Mouse (Mus musculus) liver, embryonic 15.5 days (tissue): ENCODE results near the gene Vegfc. TPM values are rescaled to one million over a fixed set of nuclear protein-coding genes. Genes with fewer than 3 reads are reported as not detected.

Source experiments
- ATAC-seq: fragments of 200-750 bp; cut with Nextera tagmentation; 2 replicates; pipeline ENCODE4 v1.8.0; 2017; ENCODE audit warnings: moderate number of reproducible peaks, mild to moderate bottlenecking, moderate library complexity; ENCODE audit not compliant: insufficient read depth
- H3K27ac ChIP-seq: fragments of 300-500 bp; sonication (generic); replicated peaks from 2 replicates; pipeline ENCODE4 v1.5.1; 2015; ENCODE audit warnings: mild to moderate bottlenecking, inconsistent platforms
- H3K27me3 ChIP-seq: fragments of 300-500 bp; sonication (generic); 2 replicates; pipeline ENCODE4 v1.6.1; 2015; ENCODE audit warnings: mild to moderate bottlenecking, inconsistent platforms
- H3K36me3 ChIP-seq: fragments of 300-500 bp; sonication (generic); replicated peaks from 2 replicates; pipeline ENCODE4 v1.6.1; 2015; ENCODE audit warnings: moderate library complexity, mild to moderate bottlenecking, inconsistent platforms
- H3K4me1 ChIP-seq: fragments of 300-500 bp; sonication (generic); replicated peaks from 2 replicates; pipeline ENCODE4 v1.6.1; 2015; ENCODE audit warnings: inconsistent platforms
- H3K4me2 ChIP-seq: fragments of 300-500 bp; sonication (generic); 2 replicates; pipeline ENCODE4 v1.6.1; 2015; ENCODE audit warnings: moderate library complexity, mild to moderate bottlenecking, inconsistent platforms
- H3K4me3 ChIP-seq: fragments of 300-500 bp; sonication (generic); replicated peaks from 2 replicates; pipeline ENCODE4 v1.5.1; 2015; ENCODE audit warnings: mild to moderate bottlenecking, inconsistent platforms
- H3K9ac ChIP-seq: fragments of 300-500 bp; sonication (generic); 2 replicates; pipeline ENCODE4 v1.6.1; 2015; ENCODE audit warnings: moderate library complexity, mild to moderate bottlenecking, inconsistent platforms
- H3K9me3 ChIP-seq: fragments of 300-500 bp; sonication (generic); replicated peaks from 2 replicates; pipeline ENCODE4 v1.6.1; 2016; ENCODE audit warnings: inconsistent platforms
- WGBS: fragments of 180-500 bp; shearing (Covaris S2); methylation state at CpG from one replicate; pipeline ENCODE4 v1.1.7; 2015; ENCODE audit warnings: mixed read lengths; ENCODE audit not compliant: insufficient replicate concordance; 5-methylcytosine and 5-hydroxymethylcytosine counted together
- polyA plus RNA-seq: library from polyadenylated mRNA; unstranded; fragments of >200 nt; fragmentation: Nextera tagmentation; extraction: Ambion mirVana; gene quantifications from 2 replicates; pipeline ENCODE4 v1.2.1, GENCODE M21; 2015

The Vegfc gene
- polyA plus RNA-seq, 1 experiment from 2014 or later, result 1.8 TPM

- H3K27me3 ChIP-seq, result no peaks in the 10 kb centered on the region
- H3K9ac ChIP-seq, result no peak overlapping the region
- 67% methylated on average over 2 of the region's 2 CpGs for WGBS
- H3K9me3 ChIP-seq, result no peaks in the 10 kb centered on the region
- no peak for ATAC-seq
- H3K4me1 ChIP-seq, result no peaks in the 10 kb centered on the region
- no peak overlapping the region for H3K4me2 ChIP-seq
- no peak overlapping the region for H3K27ac ChIP-seq
- H3K4me3 ChIP-seq, result no peak overlapping the region
- H3K36me3 ChIP-seq, result no peaks in the 10 kb centered on the region
These were observed 107.9 kb downstream of the Vegfc start for GRCm38 (mm10) chr8:54185336-54185735.

DNA sequence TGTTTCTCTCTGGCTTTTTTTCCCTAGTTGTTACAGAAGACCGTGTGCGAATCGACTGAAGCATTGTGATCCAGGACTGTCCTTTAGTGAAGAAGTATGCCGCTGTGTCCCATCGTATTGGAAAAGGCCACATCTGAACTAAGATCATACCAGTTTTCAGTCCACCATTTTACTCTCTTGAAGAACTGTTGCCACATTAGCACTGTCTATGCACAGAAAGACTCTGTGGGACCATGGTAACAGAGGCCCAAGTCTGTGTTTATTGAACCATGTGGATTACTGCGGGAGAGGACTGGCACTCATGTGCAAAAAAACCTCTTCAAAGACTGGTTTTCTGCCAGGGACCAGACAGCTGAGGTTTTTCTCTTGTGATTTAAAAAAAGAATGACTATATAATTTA is 108.5 kb downstream of the Vegfc start:
- no peaks in the 10 kb centered on the region for H3K4me1 ChIP-seq
- H3K9ac ChIP-seq, result no peak overlapping the region
- WGBS, result 74% methylated on average over 6 of the region's 6 CpGs
- no peak overlapping the region for H3K4me2 ChIP-seq
- H3K36me3 ChIP-seq, result no peaks in the 10 kb centered on the region
- H3K4me3 ChIP-seq, result no peak overlapping the region
- H3K27me3 ChIP-seq, result no peaks in the 10 kb centered on the region
- H3K9me3 ChIP-seq, result no peaks in the 10 kb centered on the region
- H3K27ac ChIP-seq, result no peak overlapping the region
- ATAC-seq, result no peak

DNA sequence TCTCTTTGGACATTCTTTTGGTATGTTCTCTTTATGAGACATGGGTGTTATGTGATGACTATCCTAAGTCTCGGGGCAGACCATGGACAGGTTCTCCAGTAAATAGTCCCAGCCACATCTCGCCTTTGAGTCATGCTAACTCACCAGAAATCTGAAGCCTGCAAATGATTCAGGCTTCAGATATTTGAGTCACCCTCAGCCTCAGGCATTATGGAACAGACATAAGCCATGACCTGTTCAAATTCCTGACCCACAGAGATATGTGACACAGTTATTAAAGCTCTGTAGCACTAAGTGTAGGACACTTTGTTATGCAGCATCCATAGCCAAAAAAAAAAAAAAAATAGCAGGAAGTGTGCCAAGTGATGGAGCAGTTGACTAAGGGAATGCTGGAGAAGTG is 138.8 kb downstream of the Vegfc start:
- WGBS, result 60% methylated on average over 2 of the region's 2 CpGs
- no peak overlapping the region for H3K9ac ChIP-seq
- ATAC-seq, result no peak
- no peaks in the 10 kb centered on the region for H3K36me3 ChIP-seq
- no peaks in the 10 kb centered on the region for H3K27me3 ChIP-seq
- H3K4me2 ChIP-seq, result no peak overlapping the region
- H3K9me3 ChIP-seq, result no peaks in the 10 kb centered on the region
- H3K4me1 ChIP-seq, result no peaks in the 10 kb centered on the region
- no peak overlapping the region for H3K4me3 ChIP-seq
- no peak overlapping the region for H3K27ac ChIP-seq

DNA sequence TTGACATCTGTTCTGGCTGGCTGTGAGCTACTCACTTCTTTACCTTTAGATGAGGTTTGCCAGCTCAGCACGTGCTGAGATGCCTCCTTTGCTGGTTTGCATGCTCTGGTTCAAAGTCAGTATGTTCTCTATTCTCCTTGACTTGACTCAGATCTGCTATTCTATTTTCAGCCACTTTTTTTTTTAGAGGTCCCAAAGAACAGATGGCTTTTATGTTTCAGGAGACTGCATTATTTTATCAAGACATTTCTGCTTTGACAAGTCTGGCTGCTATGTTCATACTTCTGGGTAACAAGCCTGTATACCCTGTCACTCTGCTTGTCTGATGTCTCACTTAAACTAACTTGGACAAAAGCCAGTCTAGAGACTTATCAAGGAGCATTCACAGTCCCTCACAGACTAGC is 151.4 kb downstream of the Vegfc start:
- H3K9me3 ChIP-seq, result no peaks in the 10 kb centered on the region
- H3K4me3 ChIP-seq, result no peak overlapping the region
- H3K27me3 ChIP-seq, result no peaks in the 10 kb centered on the region
- no peak overlapping the region for H3K9ac ChIP-seq
- H3K36me3 ChIP-seq, result no peaks in the 10 kb centered on the region
- no peaks in the 10 kb centered on the region for H3K4me1 ChIP-seq
- ATAC-seq, result no peak
- H3K27ac ChIP-seq, result no peak overlapping the region
- 53% methylated on average over 1 of the region's 1 CpGs for WGBS
- H3K4me2 ChIP-seq, result no peak overlapping the region

DNA sequence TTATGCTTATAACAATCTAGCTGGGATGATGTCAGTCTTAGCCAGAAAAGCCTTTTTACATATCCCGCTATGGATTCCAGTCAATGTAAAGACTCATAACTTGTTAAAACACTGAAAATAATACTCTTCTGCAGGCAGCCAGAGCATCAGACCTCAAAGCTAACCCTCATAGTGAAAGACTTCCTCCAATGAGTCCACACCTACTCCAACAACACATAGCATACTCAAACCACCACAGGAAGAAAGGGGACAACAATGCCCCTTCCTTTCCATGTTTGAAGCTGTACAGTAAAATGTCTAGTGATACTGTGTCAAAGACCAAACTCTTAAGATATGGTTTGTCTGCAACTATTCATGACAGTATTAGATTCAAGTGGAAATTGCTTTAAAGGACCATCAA is 153.2 kb downstream of the Vegfc start:
- WGBS, result 74% methylated on average over 1 of the region's 1 CpGs
- H3K4me1 ChIP-seq, result no peaks in the 10 kb centered on the region
- no peaks in the 10 kb centered on the region for H3K27me3 ChIP-seq
- H3K4me3 ChIP-seq, result no peak overlapping the region
- no peak for ATAC-seq
- no peak overlapping the region for H3K27ac ChIP-seq
- no peak overlapping the region for H3K4me2 ChIP-seq
- H3K9ac ChIP-seq, result no peak overlapping the region
- no peaks in the 10 kb centered on the region for H3K9me3 ChIP-seq
- no peaks in the 10 kb centered on the region for H3K36me3 ChIP-seq

DNA sequence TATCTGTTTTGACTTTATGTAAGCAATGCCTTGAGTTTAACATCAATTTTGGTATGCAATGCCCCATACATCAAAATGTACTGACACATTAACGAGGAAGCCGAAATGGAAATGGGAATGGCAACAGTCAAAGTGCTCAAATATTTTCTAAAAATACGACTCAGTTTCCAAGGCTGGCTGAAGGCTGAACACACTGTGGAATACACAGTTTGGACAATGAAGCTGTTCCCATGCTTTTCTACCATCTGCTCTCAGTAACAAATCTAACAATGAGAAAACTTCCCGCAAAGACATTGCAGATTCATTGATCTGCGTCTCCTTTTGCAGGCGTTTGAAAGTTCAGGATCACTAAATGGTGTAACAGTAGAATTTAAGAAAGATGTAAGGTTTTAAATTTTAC is 155.9 kb downstream of the Vegfc start:
- Histone ChIP-seq H3K27me3 (no peaks in the 10 kb centered on the region), H3K9me3 (no peaks in the 10 kb centered on the region), H3K4me3 (no peak overlapping the region), H3K27ac (no peak overlapping the region), H3K36me3 (no peaks in the 10 kb centered on the region), H3K4me1 (no peaks in the 10 kb centered on the region), H3K9ac (no peak overlapping the region), H3K4me2 (no peak overlapping the region)
- WGBS, result 77% methylated on average over 6 of the region's 6 CpGs
- ATAC-seq, result no peak
